Mouse (Mus musculus): ENCODE measurements around the gene Abhd4. TPM values are rescaled to one million over a fixed set of nuclear protein-coding genes. Genes with fewer than 3 reads are reported as not detected.

The Abhd4 gene
- polyA plus RNA-seq, 1 experiment = 74.6 TPM

DNA sequence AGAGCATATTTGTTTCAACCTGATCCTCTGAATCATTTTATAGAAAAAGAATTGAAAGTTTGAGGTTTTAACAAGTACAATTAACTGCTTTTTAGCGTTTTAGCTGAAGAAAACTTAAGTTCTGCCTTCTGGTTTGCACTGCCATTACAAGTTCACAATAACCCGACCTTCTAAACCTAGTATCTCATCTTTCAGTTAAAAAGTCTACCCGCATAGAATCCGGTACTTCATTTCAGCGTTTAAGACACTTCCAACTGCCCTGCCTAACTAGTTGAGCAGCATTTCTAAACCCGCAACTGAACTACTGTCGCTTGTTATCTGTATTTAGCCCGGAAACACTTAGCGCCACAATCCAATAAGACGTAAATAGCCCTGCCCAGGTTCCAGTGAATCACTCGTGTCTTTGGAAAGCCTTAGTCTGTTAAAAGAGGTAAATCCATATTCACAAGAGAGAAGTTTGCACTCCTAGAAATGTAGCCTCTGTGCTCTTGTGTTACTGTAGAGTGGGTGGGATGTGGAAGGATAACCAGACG is 748 bp downstream of the Abhd4 start:
- H3K4me1 ChIP-seq (ENCODE audit: control insufficient read depth, insufficient read depth, low read length) = no peaks in the 10 kb centered on the region
- TF ChIP-seq CTCF (IDR thresholded peaks at IDR 0.05; ENCODE audit: borderline replicate concordance, insufficient read depth, low read length) (no peak), POLR2A (IDR thresholded peaks at IDR 0.05; ENCODE audit: low read depth, low read length) (no peak)
- no peak overlapping the region for H3K27ac ChIP-seq (ENCODE audit: insufficient read depth, low read length)
- no peak overlapping the region for H3K4me3 ChIP-seq (ENCODE audit: insufficient read depth, low read length)

DNA sequence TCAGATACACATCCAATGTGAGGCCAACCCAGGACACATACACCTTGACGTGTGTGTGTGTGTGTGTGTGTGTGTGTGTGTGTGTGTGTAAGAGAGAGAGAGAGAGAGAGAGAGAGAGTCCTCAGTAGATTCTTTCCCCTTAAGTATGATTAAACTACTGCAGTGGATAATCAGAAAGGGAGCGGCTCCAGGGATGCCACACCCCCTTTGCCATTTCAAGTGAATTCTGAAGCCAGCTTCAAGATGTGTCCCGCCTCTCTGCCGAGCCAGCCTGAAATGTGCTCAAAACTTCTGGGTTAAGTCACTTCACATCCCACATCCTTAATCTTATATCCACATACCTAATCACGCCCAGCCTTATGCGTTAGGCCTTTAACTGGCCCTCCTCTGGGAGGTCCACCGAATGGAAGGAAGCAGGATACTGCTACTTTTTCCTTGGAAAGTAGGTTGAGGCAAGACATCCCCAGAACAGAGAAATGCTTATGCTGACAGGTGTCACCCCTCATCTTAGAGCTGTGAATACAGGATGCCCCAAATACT is 4.2 kb downstream of the Abhd4 start:
- Histone ChIP-seq H3K27ac (ENCODE audit: insufficient read depth, low read length) (no peak overlapping the region), H3K4me1 (ENCODE audit: control insufficient read depth, insufficient read depth, low read length) (peaks cover 8% of the 10 kb centered on the region), H3K4me3 (ENCODE audit: insufficient read depth, low read length) (no peak overlapping the region)
- TF ChIP-seq CTCF (IDR thresholded peaks at IDR 0.05; ENCODE audit: borderline replicate concordance, insufficient read depth, low read length) (no peak), POLR2A (IDR thresholded peaks at IDR 0.05; ENCODE audit: low read depth, low read length) (no peak)

DNA sequence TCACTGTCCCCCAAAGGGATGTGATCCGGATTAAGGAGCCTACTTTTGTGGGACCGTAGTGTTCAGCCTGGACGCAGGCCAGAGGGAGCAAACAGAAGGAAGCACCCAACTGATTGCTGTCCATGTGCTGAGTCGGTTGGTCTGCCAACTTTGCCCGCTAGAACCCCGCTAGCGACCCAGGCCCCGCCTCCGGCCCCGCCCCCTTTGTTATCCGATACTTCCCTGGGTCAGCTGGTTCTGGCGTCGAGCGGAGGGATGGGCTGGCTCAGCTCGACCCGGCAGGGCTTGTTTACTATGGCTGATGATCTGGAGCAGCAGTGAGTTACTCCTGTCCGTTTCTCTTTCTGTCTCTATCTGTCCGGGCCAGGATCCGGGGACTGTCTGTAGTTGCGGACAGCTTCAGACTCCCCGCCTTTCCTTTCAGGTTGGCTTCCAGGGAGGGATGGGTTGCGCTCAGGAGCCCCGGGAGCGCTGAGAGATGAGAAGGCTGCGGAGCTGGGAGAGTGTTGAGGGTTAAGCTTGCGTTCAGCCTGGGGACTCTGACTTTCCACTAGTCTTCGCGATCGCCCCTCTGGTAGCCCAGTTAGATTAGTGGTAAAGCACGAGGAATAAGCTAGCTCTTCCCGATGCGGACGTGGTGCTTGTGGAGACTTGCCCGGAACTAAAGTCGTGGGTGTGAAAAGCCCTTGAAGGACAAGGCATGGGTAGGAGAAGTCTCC is 5.2 kb downstream of the Abhd4 start:
- TF ChIP-seq POLR2A (IDR thresholded peaks at IDR 0.05; ENCODE audit: low read depth, low read length) (peak; percentile 92), CTCF (IDR thresholded peaks at IDR 0.05; ENCODE audit: borderline replicate concordance, insufficient read depth, low read length) (no peak)
- Histone ChIP-seq H3K4me1 (ENCODE audit: control insufficient read depth, insufficient read depth, low read length) (peaks cover 8% of the 10 kb centered on the region), H3K27ac (ENCODE audit: insufficient read depth, low read length) (peak overlapping the region; percentile 60), H3K4me3 (ENCODE audit: insufficient read depth, low read length) (peak overlapping the region; percentile 91)

DNA sequence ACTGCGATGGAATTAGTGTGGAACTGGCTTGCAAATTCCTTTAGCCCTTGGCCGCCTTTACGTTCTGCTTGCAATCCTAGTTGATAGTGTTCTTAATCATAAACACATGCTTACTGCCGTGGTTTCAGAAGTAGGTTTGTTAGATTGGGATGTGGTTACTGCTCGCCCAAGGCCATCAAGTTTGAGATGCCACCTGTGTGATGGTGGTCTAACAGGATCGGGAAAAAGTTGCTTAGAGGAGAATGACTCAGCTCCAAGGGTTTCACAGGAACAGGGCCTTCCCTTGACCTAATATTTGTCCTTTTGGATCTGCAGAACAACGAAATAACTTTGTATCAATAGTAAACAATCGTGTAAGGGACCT is 5.7 kb downstream of the Abhd4 start:
- peak overlapping the region; percentile 91 for H3K4me3 ChIP-seq (ENCODE audit: insufficient read depth, low read length)
- TF ChIP-seq POLR2A (IDR thresholded peaks at IDR 0.05; ENCODE audit: low read depth, low read length) (no peak), CTCF (IDR thresholded peaks at IDR 0.05; ENCODE audit: borderline replicate concordance, insufficient read depth, low read length) (no peak)
- H3K27ac ChIP-seq (ENCODE audit: insufficient read depth, low read length) = peak overlapping the region; percentile 60
- peaks cover 8% of the 10 kb centered on the region for H3K4me1 ChIP-seq (ENCODE audit: control insufficient read depth, insufficient read depth, low read length)

DNA sequence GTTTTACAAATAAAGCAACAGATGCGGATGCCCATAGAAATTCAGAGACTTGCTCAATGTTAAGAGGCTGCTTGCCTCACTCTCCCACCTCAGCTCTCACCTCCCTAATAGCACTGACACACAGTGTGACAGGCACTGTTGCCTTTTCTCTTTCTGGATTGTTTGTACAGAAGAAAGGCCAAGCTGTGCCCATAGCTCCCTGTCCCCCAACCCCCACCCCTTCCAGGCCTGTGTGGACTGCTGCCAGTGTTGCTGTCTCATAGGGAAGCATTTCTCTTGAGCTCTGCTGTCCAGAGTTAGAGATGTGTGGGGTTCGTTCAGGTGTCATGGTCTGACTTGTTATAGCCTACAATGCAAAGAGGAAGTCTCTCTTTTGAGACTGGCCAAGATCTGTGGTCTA is 6.2 kb downstream of the Abhd4 start:
- H3K4me3 ChIP-seq (ENCODE audit: insufficient read depth, low read length) = peak overlapping the region; percentile 91
- H3K27ac ChIP-seq (ENCODE audit: insufficient read depth, low read length) = peak overlapping the region; percentile 60
- H3K4me1 ChIP-seq (ENCODE audit: control insufficient read depth, insufficient read depth, low read length) = peaks cover 8% of the 10 kb centered on the region
- TF ChIP-seq POLR2A (IDR thresholded peaks at IDR 0.05; ENCODE audit: low read depth, low read length) (no peak), CTCF (IDR thresholded peaks at IDR 0.05; ENCODE audit: borderline replicate concordance, insufficient read depth, low read length) (no peak)

DNA sequence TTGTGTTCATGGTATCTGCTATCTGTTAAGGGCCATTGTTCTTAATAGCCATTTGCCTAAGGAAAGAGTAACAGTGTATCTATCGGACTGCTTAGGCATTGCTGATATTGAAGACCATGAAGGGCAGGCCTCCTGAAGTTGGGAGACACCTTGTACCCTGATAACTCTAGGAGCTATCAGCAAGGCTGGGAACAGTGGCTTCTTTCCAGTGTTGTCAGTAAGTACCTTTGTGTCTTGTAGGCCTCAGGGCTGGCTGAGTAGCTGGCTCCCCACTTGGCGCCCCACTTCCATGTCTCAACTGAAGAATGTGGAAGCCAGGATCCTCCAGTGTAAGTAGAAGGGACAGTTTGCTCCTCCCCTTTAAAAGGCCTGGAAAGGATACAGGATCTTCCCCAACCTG is 7.4 kb downstream of the Abhd4 start:
- H3K4me3 ChIP-seq (ENCODE audit: insufficient read depth, low read length) = no peak overlapping the region
- no peak for TF ChIP-seq CTCF (IDR thresholded peaks at IDR 0.05; ENCODE audit: borderline replicate concordance, insufficient read depth, low read length)
- no peak for TF ChIP-seq POLR2A (IDR thresholded peaks at IDR 0.05; ENCODE audit: low read depth, low read length)
- peaks cover 8% of the 10 kb centered on the region for H3K4me1 ChIP-seq (ENCODE audit: control insufficient read depth, insufficient read depth, low read length)
- H3K27ac ChIP-seq (ENCODE audit: insufficient read depth, low read length) = no peak overlapping the region

DNA sequence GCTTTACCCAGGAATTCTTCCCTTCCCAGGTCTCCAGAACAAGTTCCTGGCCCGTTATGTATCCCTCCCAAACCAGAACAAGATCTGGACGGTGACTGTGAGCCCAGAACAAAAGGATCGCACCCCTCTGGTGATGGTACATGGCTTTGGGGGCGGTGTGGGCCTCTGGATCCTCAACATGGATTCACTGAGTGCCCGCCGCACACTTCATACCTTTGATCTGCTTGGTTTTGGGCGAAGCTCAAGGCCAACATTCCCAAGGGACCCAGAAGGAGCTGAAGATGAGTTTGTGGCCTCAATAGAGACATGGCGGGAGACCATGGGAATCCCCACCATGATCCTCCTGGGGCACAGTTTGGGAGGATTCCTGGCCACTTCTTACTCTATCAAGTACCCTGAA is 8.6 kb downstream of the Abhd4 start:
- H3K27ac ChIP-seq (ENCODE audit: insufficient read depth, low read length) = no peak overlapping the region

DNA sequence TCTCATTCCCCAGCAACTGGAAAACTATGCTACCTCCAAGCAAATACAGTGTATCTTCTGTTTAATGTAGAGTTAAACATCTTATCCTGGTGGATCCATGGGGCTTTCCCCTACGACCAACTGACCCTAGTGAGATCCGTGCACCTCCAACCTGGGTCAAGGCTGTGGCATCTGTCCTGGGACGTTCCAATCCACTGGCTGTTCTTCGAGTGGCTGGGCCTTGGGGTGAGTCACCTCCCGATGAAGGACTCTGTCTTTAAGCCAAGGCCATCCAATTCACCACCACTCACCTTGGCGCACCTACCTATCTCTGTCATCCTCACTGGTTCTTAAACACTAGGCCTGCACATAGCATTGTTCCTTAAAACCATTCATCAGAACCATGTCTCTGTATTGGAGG is 9.1 kb downstream of the Abhd4 start:
- Histone ChIP-seq H3K4me3 (ENCODE audit: insufficient read depth, low read length) (no peak overlapping the region), H3K4me1 (ENCODE audit: control insufficient read depth, insufficient read depth, low read length) (peaks cover 8% of the 10 kb centered on the region), H3K27ac (ENCODE audit: insufficient read depth, low read length) (no peak overlapping the region)
- no peak for TF ChIP-seq CTCF (IDR thresholded peaks at IDR 0.05; ENCODE audit: borderline replicate concordance, insufficient read depth, low read length)
- TF ChIP-seq POLR2A (IDR thresholded peaks at IDR 0.05; ENCODE audit: low read depth, low read length) = no peak

More for the DNA sequence above, 8.6 kb downstream of the Abhd4 start:
- peaks cover 8% of the 10 kb centered on the region for H3K4me1 ChIP-seq (ENCODE audit: control insufficient read depth, insufficient read depth, low read length)
- TF ChIP-seq POLR2A (IDR thresholded peaks at IDR 0.05; ENCODE audit: low read depth, low read length) = no peak
- TF ChIP-seq CTCF (IDR thresholded peaks at IDR 0.05; ENCODE audit: borderline replicate concordance, insufficient read depth, low read length) = no peak
- H3K4me3 ChIP-seq (ENCODE audit: insufficient read depth, low read length) = no peak overlapping the region

DNA sequence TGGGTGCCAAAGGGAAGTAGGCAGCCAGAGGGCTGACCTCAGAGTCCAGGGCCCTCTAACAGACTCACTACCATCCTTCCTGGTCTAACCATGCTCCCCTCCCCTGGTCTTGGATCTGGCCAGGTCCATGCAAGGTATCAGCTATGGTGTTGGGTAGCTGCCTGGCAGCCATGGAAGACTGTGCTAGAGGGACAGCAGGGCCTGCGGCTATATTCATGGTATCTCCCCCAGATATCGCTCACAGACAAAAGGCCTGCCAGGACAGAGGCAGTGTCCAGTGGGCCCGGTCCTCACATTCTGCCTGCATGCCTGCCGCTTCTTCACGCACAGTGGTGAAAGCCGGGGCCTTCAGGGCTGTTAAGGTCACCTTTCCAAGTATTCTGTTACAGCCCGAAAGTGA is 10.2 kb downstream of the Abhd4 start:
- Histone ChIP-seq H3K4me3 (ENCODE audit: insufficient read depth, low read length) (no peak overlapping the region), H3K27ac (ENCODE audit: insufficient read depth, low read length) (no peak overlapping the region), H3K4me1 (ENCODE audit: control insufficient read depth, insufficient read depth, low read length) (peaks cover 8% of the 10 kb centered on the region)
- TF ChIP-seq POLR2A (IDR thresholded peaks at IDR 0.05; ENCODE audit: low read depth, low read length) (no peak), CTCF (IDR thresholded peaks at IDR 0.05; ENCODE audit: borderline replicate concordance, insufficient read depth, low read length) (no peak)

DNA sequence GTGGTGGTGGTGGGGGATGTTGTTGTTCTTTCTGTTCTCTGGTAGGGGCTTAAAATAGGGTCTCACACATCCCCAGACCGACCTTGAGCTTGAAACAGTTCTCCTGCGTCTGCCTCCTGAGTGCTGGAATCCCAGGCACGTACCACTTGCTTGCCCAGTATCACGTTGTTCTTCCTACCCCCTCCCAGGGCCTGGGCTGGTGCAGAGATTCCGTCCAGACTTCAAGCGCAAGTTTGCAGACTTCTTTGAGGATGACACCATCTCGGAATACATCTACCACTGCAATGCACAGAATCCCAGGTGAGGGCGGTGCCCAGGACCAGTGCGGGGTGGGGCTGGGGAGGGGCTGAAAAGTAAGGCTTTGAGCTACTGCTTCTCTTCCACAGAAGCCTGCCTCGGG is 11.1 kb downstream of the Abhd4 start:
- no peak for TF ChIP-seq POLR2A (IDR thresholded peaks at IDR 0.05; ENCODE audit: low read depth, low read length)
- no peak for TF ChIP-seq CTCF (IDR thresholded peaks at IDR 0.05; ENCODE audit: borderline replicate concordance, insufficient read depth, low read length)

More for the DNA sequence above, 11.1 kb downstream of the Abhd4 start:
- Histone ChIP-seq H3K27ac (ENCODE audit: insufficient read depth, low read length) (no peak overlapping the region), H3K4me1 (ENCODE audit: control insufficient read depth, insufficient read depth, low read length) (peaks cover 7% of the 10 kb centered on the region), H3K4me3 (ENCODE audit: insufficient read depth, low read length) (no peak overlapping the region)
